Mouse (Mus musculus) ovary, postnatal 14 days (tissue): Measurements from ENCODE around the gene Rraga.
A peak's percentile ranks its signal among the peaks of the same experiment; 100 is the strongest.
"Not testable (repeated sequence)": the region's sequence is repeated elsewhere in the genome, so short reads cannot be mapped to it uniquely, and the experiment has no call there.

ENCODE experiments used
- DNase-seq: peaks from one replicate; pipeline ENCODE4 v3.0.0; 2022; ENCODE audit warnings: low spot score

The Rraga gene

DNA sequence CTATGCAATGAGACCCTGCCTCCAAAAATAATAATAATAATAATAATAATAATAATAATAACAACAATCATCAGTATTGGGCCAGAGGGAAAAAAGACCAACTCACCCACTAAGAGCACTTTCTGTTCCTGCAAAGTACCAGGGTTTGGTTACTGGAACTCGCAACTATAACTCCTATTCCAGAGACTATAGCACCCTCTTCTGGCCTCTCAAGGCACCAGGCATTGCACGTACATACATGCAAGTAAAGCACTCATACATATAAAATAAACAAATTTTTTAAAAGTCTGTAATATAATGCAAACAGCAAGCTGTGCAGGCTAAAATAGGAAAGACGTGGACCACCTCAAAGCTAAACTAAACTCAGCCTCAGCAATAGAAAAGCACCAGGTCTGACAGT is 12.8 kb downstream of the Rraga start:
- DNase-seq, result no peak

DNA sequence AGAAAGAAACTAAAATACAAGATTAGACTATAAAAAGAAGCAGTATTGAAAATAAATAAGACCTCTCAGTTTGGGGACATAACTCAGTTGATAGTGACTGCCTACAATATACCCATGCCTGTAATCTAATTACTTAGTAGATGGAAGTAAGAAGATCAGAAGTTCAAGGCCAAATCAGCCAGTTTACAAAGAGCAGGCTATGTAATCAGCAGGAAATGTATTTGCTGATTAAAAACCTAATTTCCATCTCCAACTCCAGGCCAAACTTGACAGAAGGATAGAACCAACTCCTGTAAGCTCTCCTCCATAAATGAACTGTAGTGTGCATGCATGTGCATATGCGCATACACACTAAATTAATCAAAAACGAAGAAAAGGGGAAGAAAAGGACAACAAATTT is 15.8 kb downstream of the Rraga start:
- no peak for DNase-seq

DNA sequence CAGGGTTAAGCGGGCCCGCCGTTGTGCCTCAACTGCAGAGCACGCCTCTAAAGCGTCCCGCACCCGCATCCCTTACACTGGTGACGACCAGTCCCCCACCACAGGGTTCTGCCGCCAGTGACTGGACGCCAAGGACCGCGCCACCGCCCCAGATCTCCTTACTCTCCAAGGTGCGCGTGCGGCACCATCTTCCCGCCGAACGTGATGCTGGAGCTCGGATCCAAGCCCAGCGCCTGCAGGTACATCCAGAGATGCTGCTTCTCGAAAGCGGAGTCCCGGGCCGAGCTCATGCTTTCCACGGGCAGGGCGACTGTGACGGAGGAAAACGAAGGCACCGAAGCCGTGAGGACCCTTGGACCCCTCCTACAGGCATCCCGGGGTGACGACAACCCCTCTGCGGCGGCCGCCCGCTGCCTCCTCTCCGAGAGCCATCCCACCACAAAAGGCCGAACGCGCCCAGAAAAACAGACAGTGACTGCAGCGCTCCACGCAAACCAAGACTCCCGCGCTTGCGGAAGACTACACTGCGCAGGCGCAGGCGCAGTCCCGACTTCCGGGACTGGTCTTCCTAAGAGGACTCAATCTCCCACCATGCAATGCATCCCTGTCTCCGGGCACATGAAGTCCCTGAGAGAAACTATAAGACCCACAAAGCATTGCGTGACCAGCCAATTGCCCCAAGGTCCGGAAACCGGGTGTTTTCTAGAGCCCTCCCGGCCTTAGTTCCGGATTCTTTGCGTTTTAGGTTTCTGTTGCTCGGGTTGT is 36.2 kb downstream of the Rraga start, which contains the start of gene Haus6:
Gene Haus6, minus strand, starts transcription at position 532 of the 765 bp plus-strand sequence.
- DNase-seq, result peak; percentile 79

DNA sequence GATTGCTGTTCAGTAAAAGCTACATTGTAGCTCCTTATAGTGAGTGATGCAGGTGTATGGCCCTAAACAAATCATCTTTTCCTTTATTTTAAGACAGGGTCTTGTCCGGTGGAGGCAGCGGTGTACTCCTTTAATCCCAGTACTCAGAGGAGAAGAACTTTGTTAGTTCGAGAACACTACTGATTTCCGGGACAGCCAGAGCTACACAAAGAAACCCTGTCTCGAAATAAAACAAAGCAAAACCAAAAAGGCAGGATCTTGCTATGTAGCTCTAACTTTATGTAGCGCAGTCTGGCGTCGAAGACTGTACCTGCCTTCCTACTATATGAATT is 36.8 kb downstream of the Rraga start:
- no peak for DNase-seq

DNA sequence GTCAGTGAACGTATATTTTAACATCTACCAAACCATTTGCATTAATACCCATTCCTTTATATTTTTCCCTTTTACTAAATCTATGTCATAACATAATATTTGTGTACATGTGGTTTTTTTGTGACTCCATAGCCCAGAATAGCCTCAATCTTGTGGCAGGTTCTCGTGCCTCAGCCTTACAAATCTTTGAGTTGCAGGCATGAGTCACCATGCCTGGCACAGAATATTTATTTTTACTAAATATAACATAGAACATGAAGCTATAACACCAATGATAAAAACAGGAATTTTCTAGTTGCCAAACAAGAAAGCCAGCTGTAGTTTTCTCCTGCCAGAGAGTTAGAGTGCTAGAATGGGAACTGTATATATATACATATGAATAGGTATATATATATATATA is 45.0 kb downstream of the Rraga start:
- DNase-seq, result no peak

DNA sequence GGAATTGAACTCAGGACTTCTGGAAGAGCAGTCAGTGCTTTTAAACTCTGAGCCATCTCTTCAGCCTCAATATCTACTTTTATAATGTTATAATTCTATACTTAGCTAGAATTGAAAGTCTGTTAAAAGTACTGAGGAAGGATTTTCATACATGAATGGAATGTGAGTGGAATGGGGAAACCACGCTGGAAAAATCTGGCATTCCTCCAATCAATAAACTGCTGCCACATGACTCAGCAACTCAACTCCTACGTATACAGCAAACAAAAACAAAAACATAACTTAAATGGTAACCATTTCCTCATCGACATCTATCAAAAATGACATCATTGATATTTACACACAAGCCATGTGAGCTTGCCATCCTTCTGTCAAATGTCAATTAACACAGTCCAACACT is 46.6 kb downstream of the Rraga start:
- DNase-seq, result no peak

DNA sequence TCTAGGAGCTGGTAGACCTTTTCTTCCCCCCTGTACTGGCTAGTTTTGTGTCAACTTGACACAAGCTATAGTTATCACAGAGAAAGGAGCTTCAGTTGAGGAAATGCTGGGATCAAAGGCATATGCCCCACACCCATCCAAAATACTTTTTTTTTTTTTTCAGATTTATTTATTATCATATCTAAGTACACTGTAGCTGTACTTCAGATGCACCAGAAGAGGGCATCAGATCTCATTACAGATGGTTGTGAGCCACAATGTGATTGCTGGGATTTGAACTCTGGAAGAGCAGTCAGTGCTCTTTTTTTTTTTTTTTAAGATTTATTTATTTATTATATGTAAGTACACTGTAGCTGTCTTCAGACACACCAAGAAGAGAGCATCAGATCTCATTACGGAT is 47.1 kb downstream of the Rraga start:
- DNase-seq, result not testable (repeated sequence)

DNA sequence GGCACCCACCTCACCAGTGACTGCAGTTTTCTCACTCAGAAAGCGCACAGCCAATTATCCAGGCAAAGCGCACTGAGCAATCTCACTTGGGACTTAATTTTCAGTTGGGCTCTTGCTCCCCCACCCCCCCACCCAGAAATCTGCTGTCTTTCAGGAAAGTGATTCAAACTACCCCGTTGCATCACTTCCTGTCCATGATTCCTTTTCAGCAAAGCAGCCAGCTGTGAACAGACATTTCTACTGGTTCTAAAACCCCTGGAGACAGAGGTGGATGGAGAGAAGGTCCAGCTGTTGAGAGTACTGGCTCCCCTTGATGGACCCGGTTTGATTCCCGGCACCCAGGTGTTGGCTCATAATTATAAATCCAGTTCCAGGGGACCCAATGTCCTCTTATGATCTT is 50.0 kb downstream of the Rraga start:
- no peak for DNase-seq

DNA sequence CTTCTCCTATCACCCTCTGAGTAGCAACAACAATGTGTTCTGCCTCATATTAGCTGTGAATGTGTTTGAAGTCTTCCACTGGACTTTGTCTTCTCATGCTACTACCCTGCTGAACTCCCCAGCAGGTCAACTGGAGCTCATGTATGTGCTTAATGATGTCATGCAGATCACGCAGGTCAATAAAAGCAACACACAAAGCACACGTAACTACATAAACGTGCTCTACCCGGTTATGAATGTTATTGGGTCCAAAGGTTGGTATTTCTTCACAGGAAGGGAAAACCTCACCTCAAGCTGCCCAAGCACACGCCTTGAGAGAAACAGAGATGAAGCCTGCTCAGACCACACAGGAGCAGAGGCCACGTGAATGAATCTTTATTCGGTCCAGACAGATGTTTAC is 51.0 kb downstream of the Rraga start:
- not testable (repeated sequence) for DNase-seq
